Mouse (Mus musculus): Measurements from ENCODE around the gene Utf1.

Utf1 gene

DNA sequence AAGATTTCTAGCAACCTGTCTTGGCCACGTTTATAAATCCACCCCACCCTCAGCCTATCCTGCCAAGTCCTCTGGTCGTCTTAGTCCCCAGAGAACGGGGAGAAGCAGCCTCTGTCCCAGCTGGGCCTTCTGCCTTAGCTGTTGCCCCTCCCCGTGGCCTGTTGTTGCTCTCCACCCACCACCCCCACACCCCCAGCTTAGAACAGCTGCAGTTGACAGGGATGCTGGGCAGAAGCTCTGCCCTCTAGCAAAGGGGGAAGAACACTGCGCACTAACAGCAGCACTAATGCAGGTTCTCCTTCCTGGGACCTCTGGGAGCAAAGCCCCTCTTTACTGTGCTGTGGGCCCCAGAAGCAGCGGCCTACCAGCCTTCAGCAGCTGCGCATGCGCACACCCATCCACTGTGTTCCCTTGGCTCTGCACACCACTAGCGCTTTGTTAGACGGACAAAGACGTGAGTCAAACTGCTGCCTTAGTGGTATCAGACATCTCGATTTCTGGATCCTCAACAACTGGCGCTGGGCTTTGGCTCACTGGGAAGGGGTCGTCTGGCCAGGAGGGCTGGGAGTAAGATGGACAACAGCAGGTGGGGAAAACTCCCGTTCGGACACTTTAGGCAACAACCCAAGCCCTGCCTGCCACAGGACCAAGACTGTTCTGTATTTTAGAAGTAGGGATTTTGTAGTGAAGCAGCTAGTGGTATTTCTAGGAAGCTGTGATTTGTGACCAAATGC, 2.9 kb upstream of the Utf1 start:
- no peak for DNase-seq

DNA sequence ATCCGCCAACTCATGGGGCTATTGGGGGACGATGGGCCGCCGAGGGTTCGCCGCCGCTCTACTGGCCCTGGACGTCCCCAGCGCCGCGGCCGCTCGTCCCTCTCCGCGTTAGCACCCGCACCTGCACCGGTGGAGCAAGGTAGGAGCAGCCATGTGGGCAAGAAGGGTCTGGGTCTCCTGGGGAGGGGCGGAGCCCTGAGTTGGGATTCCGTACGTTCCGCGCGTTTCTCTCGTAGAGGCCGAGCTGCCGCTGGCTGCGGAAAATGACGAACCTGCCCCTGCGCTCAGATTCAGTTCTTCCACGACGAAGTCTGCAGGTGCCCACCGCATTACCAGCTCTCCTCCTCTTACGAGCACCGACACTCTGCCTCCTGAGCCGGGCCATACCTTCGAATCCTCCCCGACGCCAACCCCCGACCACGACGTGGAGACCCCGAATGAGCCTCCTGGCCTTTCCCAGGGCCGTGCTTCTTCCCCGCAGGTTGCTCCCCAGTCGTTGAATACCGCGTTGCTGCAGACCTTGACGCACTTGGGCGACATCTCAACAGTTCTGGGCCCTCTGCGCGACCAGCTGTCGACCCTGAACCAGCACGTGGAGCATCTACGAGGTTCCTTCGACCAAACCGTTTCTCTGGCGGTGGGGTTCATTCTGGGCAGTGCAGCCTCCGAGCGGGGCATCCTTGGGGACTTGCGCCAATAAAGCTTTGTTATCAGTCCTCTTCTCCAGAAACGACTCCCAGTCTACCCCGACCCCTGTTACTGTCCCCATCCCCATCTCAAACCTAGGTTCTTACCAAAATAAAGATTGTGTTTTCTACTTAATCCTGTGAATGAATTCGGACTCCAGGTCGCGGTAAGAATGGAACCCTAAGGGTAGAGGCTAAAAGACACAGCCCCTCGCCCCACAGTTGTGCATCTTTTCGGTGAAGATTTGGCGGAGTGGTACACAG, 977 bp downstream of the Utf1 start:
- DNase-seq: no peak

GRCm38 (mm10) chr7:139945516-139945915, 1.9 kb downstream of the Utf1 start:
- no peak for DNase-seq

DNA sequence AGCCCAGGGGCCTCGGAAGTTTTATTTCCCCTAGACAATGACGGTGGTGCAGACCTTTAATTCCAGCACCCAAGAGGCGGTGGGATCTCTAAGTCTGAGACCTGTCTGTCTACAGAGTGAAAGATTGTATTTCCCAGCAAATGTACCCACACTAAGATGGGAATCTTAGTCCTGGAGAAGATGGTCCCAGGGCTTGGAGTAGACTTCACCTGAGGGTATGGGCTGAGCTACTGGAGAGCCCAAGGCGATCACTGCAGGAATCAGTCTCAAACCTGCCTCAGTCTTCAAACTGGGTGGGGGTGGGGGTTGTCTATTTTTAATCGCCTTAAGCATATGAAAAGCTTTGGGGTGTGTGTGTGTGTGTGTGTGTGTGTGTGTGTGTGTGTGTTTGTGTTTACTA, 2.4 kb downstream of the Utf1 start:
- no peak for DNase-seq

DNA sequence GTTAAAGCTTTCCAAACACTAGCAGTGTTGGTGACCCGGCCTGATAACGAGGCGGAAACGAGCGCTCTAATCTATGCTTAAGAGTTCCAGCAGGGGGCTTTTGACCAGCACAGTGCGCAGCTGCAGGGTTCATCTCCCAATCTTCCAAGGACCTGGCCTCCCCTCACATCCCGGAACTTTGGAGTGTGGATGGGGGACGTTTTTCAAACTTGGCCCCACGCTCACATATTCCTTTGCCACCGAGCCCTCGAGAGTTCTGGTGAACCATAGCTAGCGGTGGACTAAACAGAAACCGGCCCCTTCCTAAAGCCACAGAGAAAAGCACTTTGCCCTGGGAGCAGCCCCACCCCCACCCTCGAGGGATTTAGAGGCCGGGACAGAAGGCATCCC, 6.3 kb downstream of the Utf1 start:
- no peak for DNase-seq

DNA sequence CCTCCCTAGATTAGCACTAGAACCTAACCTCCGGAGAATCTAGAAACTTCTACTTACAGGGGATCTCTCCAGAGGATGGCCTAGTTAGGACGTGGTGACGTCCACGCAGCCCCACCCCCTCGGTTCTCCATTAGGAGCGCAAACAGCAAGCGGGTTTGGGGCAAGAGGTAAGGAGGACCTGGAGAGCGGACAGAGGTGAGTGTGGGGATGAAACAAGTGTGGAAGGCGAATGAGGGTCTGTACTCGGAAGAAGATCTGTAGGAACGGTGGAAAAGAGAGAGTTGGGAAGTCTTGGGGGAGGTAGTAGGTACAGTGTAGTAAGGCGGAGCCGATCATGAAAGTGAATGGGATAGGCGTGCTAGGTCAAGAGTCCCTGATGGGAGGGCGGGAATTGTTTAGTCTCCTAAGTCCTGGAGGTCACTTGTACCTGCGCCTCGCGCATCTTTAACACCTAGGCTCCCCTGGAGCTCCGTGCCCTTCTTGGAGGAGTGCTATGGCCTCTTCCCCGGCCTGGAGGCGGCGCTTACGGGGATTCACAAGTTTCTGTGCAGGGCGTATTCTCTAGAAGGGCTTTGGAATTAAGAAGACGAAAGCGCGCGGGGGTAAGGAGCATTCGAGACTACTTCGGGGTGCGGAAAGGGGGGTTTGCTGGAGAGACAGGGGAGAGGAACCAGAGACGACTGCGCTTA, 6.8 kb downstream of the Utf1 start:
- no peak for DNase-seq

GRCm38 (mm10) chr7:139951079-139951478, 7.5 kb downstream of the Utf1 start:
- DNase-seq: no peak

GRCm38 (mm10) chr7:139951991-139952633, 8.5 kb downstream of the Utf1 start:
- no peak for DNase-seq

DNA sequence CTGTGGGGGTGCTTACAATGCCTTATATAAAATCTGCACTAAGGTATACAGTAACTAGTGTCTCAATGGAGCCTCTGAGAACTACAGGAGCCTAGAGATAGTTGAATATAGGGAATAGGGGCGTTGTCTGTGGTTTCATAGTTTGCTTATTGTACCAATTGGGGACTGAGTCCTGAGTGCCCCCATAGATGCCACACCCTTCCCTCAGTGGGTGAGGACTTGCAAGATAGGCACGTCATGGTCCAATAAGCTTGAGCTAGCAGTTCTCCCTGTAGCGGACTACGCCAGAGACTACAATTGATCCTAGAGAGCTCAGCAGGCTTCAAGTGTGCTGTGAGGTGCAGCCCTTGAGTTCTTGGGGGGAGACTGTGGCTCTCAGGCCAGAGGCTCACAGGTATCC, 11.9 kb downstream of the Utf1 start:
- DNase-seq: no peak

DNA sequence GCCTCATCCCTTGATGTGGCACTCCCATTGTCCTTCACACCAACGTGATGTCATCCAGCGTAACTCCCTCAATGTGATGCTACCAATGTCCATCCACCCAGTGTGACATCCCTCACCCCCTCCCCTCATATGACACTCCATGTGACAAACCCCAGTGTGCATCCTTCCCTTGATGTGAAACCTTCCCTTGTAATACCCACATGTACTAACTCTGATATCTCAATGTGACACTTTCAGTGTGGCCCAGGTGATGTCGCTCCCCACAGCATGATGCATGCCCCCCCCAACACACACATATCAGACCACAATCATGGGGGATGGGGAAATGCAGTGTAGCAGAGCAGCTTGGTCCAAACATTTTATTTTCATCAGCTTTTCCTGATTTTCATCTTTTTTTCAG, 13.1 kb downstream of the Utf1 start:
- no peak for DNase-seq

DNA sequence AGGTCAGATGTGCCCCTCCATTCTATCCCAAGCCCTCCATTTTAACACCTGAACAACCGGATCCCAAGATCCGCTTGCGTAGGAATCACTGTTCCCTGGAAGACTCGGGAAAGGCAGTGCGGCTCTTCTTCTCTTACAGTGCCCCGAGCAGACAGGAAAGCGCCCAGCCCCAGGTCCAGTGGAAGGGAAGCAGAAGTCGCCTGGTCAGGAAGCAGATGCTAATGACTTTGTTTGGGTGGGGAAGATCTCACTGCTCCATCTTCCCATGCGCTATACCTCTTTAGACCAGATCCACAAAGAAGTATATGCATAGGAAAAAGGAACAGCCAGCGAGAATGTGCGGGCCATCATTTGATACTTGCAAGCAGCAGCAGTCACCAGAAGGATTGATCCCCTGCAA, 13.8 kb downstream of the Utf1 start:
- no peak for DNase-seq

- no peak for DNase-seq
These were observed 14.4 kb downstream of the Utf1 start for GRCm38 (mm10) chr7:139957958-139958357.

- no peak for DNase-seq
These were observed 17.6 kb downstream of the Utf1 start for GRCm38 (mm10) chr7:139961141-139961540.

DNA sequence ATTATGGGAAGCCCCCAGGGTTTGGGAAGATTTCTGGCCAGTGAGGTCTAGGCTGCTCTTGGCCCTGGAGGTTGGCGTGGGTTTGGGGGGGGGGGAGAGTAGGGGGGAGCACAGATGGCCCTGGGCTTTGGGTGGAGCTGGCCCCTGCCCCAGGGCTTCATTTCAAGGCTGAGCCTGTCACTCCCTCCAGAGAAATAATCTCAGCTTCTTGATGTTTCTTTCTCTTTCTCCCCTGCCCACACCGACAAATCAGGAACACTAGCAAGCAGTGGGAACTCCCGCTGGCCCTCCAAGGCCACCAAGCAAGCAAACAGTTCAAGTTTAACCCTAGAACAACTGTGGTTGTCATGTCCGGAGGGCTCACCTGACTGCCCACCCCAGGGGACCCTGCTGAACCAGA, 20.2 kb downstream of the Utf1 start:
- DNase-seq: no peak

DNA sequence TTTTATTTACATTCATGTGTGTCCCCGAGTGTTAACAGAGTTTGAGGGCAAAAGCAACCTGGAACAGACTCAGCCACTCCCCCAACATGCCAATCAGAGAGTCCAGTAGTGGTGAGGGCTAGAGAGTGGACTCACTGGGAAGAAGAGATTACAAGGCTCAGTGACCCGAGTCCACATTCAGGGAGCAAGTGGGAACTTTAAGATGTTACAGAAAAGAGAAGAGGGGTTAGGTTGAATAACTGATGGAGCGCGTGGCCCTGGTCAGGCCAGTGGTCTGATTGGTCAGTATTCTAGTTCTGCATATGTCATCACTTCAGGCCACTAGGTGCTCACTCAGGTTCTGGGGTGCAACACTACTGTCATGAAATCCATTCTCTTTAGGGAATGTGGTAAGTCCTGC, 23.6 kb downstream of the Utf1 start:
- no peak for DNase-seq

GRCm38 (mm10) chr7:139968428-139968827, 24.8 kb downstream of the Utf1 start:
- no peak for DNase-seq

- peak; percentile 92 for DNase-seq
These were observed 25.9 kb downstream of the Utf1 start for GRCm38 (mm10) chr7:139969348-139970130.

GRCm38 (mm10) chr7:139970216-139970919, 26.8 kb downstream of the Utf1 start:
- no peak for DNase-seq

DNA sequence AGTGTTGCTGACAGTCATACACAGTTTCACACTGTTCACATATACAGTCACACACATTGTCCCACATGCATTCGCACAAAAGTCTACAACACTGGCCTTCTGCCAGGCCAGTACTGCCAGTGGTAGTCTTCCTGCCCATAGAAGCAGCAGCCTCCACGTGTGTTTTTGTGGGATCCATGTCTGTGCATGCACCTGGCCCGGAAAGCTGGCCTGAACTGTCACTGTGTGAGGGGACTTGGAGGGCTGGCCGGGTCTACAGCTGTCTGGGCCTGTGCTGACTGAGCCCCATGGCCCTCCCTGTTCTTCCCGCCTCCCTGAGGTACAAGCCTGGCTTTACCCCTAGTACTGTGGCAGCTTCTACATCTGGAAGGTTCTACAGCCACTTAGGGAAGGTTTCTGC, 27.4 kb downstream of the Utf1 start:
- no peak for DNase-seq

DNA sequence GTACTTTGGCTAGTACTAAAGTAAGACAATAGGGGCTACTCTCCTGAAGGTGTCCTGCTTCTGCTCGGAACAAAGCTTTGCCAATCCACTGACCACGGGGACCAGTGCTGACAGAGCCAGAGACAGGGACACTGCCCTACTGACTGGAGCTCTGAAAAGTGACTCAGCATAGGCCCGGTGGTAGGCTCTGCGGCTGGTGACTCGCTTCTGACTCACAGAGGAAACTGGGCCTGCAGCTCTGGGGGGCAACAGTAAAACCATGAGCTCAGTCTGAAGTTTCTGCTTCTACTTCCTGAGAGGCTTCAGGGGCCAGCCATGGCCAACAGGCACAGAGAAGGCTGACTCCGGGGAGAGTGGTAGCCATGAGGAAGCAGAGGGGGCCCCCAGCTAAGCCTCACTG, 27.8 kb downstream of the Utf1 start:
- no peak for DNase-seq

GRCm38 (mm10) chr7:139972923-139973331, 29.3 kb downstream of the Utf1 start:
- no peak for DNase-seq

DNA sequence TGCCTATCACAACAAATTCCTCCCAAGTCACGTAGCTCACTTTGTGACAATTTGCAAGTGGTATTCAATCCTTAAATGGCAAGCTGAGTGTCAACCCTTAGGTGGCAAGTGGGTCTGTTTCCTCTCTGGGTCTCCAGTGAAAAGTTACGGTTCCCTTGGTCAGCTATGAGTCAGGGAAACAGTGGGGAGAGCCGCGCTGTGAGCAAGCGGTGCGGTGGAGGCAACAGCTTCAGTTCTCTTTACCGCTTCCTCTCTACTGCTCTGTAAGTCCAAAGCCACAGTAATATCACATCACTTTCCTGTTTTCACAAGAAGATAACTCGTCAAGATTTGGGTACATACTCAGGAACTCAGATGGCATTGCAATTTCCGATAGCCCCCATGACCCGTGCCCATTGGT, 30.7 kb downstream of the Utf1 start:
- DNase-seq: no peak
